Mouse (Mus musculus): Measurements from ENCODE around the gene Trappc3.

- TF ChIP-seq CTCF (IDR thresholded peaks at IDR 0.05; ENCODE audit: control insufficient read depth, insufficient read depth, insufficient replicate concordance, low read depth, low read length) (no peak), POLR2A (IDR thresholded peaks at IDR 0.05; ENCODE audit: control insufficient read depth, low read depth, low read length) (no peak)
Measured at GRCm38 (mm10) chr4:126242510-126242909, 19.6 kb upstream of the Trappc3 start.
